Mouse (Mus musculus) stomach, postnatal 0 days (tissue): Measurements from ENCODE around the gene Slc11a1. TPM values are rescaled to one million over a fixed set of nuclear protein-coding genes. Genes with fewer than 3 reads are reported as not detected.

Source experiments
- ATAC-seq: fragments of 200-750 bp; cut with Nextera tagmentation; 2 replicates; pipeline ENCODE4 v1.8.0; 2017; ENCODE audit not compliant: low FRiP score, low TSS enrichment
- DNase-seq: peaks from one replicate; pipeline ENCODE4 v3.0.0-alpha.2; 2016; ENCODE audit warnings: low spot score
- H3K27ac ChIP-seq: fragments of 300-500 bp; sonication (generic); replicated peaks from 2 replicates; pipeline ENCODE4 v1.5.1; 2014; ENCODE audit warnings: mild to moderate bottlenecking, control low read depth
- H3K27me3 ChIP-seq: fragments of 300-500 bp; sonication (generic); 2 replicates; pipeline ENCODE4 v1.6.1; 2014; ENCODE audit warnings: low read length; ENCODE audit not compliant: control insufficient read depth, insufficient read depth
- H3K36me3 ChIP-seq: fragments of 300-500 bp; sonication (generic); 2 replicates; pipeline ENCODE4 v1.6.1; 2014; ENCODE audit warnings: low read length, mixed read lengths; ENCODE audit not compliant: control insufficient read depth, insufficient read depth
- H3K4me1 ChIP-seq: fragments of 300-500 bp; sonication (generic); replicated peaks from 2 replicates; pipeline ENCODE4 v1.6.1; 2014; ENCODE audit warnings: antibody characterized with exemption; ENCODE audit not compliant: control insufficient read depth, insufficient read depth
- H3K4me2 ChIP-seq: fragments of 300-500 bp; sonication (generic); replicated peaks from 2 replicates; pipeline ENCODE4 v1.6.1; 2014; ENCODE audit warnings: low read depth, mild to moderate bottlenecking, control low read depth, moderate library complexity
- H3K4me3 ChIP-seq: fragments of 300-500 bp; sonication (generic); 2 replicates; pipeline ENCODE4 v1.5.1; 2014; ENCODE audit warnings: low read depth, low read length, control low read depth
- H3K9ac ChIP-seq: fragments of 300-500 bp; sonication (generic); 2 replicates; pipeline ENCODE4 v1.6.1; 2014; ENCODE audit warnings: mild to moderate bottlenecking, low read length, control low read depth, mixed read lengths
- H3K9me3 ChIP-seq: fragments of 300-500 bp; sonication (generic); 2 replicates; pipeline ENCODE4 v1.6.1; 2016; ENCODE audit warnings: low read length; ENCODE audit not compliant: control insufficient read depth
- CTCF ChIP-seq: IDR thresholded peaks from 2 replicates; pipeline ENCODE4 v1.5.1; 2016; ENCODE audit warnings: antibody characterized with exemption, low read depth, mild to moderate bottlenecking, moderate library complexity
- EP300 ChIP-seq: optimal IDR thresholded peaks from 2 replicates; pipeline ENCODE3; 2016; ENCODE audit warnings: antibody characterized with exemption
- WGBS: fragments of 180-500 bp; shearing (Covaris S2); extraction: QIAGEN DNeasy Blood & Tissue Kit; methylation state at CpG from one replicate; pipeline ENCODE4 v1.1.7; 2014; 5-methylcytosine and 5-hydroxymethylcytosine counted together
- polyA plus RNA-seq: library from polyadenylated mRNA; unstranded; fragments of >200 nt; fragmentation: Nextera tagmentation; extraction: Ambion mirVana; gene quantifications from 2 replicates; pipeline ENCODE4 v1.2.1, GENCODE M21; 2015

The Slc11a1 gene
- polyA plus RNA-seq, 1 experiment from 2014 or later: 3.8 TPM

DNA sequence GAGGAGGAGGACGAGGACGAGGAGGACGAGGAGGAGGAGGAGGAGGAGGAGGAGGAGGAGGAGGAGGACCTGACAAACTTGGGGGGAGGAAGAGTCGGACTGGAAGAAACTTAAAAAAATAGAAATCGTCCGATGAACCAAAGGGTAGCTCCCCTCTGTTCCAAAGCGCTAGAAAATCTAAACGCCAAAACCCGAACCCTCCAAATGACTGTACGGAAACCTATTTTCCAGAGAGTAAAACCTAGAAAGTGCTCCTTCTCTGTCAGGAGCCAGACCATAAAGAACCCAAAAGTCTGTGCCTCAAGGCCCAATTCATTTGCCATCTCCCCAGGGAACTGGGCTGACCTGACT, 11.3 kb downstream of the Slc11a1 start:
- Histone ChIP-seq H3K4me2 (peak overlapping the region; percentile 66), H3K27me3 (no peaks in the 10 kb centered on the region), H3K4me3 (peak overlapping the region; percentile 51), H3K36me3 (no peaks in the 10 kb centered on the region), H3K9ac (peak overlapping the region; percentile 76), H3K4me1 (peaks cover 3% of the 10 kb centered on the region; the same call in 1 of the 2 replicates), H3K9me3 (no peaks in the 10 kb centered on the region), H3K27ac (peak overlapping the region; percentile 99)
- ATAC-seq: no peak
- TF ChIP-seq CTCF: no peak
- no peak for DNase-seq
- 44% methylated on average over 7 of the region's 10 CpGs for WGBS

DNA sequence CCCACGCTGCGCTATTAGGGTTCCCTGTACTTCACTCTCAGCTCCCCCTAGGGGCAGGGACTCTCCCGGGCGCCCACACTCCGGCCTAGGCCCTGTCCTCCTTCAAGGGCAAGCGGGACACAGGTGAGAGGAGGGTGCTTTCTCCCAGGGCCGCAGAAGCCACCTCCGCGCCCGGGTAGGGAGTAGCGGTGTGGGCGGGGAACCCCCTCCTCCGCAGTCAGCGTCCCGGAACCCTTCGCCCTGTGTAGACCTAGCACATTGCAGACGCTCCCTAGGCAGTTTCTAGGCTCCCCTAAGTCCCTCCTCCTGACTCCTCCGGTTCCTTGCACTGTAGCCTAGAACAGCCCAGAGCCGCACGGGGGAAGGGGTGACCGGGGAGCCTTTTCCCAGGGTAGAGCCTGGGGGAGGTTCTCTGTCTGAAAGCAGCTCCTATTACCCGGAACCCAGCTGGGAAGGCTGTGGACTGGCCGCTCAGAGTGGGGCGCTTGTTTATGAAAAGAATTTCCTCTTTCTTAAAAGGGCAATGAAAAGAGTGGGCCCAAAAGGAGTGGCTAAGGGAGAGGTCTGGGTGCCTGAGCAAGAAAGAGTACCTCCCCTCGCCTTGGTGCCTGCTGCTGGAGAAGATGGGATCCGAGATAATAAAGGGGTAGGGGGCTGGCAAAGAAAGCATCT, 11.9 kb downstream of the Slc11a1 start:
- Histone ChIP-seq H3K4me1 (peaks cover 3% of the 10 kb centered on the region; the same call in 1 of the 2 replicates), H3K4me2 (peak overlapping the region; percentile 66), H3K4me3 (peak overlapping the region; percentile 51), H3K36me3 (no peaks in the 10 kb centered on the region), H3K9ac (peak overlapping the region; percentile 76), H3K9me3 (no peaks in the 10 kb centered on the region), H3K27ac (peak overlapping the region; percentile 99), H3K27me3 (no peaks in the 10 kb centered on the region)
- WGBS: 0% methylated on average over 26 of the region's 26 CpGs
- TF ChIP-seq EP300 (peak; percentile 81), CTCF (peak; percentile 71)
- DNase-seq (peak; percentile 97), ATAC-seq (peak; percentile 90)

DNA sequence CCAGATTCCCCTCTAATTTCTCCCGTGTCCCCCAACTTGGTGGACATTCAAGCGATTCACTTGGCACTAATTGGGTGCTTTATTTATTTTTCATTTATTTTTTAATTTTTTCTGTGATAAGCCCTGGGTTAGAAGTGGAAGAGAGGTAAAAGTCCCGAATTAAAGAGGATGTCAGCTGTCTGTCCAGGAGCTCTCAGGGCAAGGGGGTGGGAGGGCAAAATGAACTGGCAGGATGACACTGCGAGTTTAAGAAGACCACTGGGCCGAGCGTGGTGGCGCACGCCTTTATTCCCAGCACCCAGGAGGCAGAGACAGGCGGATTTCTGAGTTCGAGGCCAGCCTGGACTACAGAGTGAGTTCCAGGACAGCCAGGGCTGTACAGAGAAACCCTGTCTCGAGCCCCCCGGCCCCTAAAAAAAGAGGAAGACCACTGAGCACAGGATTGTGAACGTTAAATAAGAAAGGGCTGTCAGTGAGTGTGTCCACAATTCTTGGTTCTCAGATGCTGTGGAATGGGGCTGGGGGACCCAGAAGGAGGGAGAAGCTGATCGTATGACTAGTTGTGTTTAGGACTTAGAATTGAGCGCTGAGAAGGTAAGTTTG, 12.5 kb downstream of the Slc11a1 start:
- peak overlapping the region; percentile 51 for H3K4me3 ChIP-seq
- H3K36me3 ChIP-seq: no peaks in the 10 kb centered on the region
- H3K9ac ChIP-seq: no peak overlapping the region
- TF ChIP-seq EP300 (no peak), CTCF (no peak)
- peak overlapping the region; percentile 66 for H3K4me2 ChIP-seq
- peaks cover 3% of the 10 kb centered on the region for H3K4me1 ChIP-seq
- 44% methylated on average over 15 of the region's 15 CpGs for WGBS
- ATAC-seq (no peak), DNase-seq (no peak)
- H3K27ac ChIP-seq: peak overlapping the region; percentile 99
- H3K27me3 ChIP-seq: no peaks in the 10 kb centered on the region
- no peaks in the 10 kb centered on the region for H3K9me3 ChIP-seq

DNA sequence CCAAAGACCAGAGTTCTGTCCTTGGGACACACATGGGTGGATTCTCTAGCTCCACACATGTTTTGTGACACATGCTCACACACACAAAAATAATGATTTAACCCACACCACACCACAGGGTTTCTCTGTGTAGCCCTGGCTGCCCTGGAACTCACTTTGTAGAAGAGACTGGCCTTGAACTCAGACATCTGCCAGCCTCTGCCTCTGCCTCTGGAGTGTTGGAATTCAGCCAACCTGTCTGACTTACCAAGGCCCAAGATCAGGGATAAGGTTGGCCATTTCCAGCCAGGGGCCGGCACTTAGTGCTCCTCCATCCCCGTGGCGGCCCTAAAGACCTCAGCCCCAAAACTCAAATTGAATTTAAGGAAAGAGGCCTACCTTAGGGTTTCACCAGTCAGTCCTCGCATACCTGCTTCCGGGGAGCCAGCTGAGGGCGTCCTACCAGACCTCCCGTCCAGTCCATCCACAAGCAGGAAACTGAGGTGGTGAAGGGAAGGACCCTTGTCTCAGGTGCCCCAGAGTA, 13.5 kb downstream of the Slc11a1 start:
- no peak for DNase-seq
- Histone ChIP-seq H3K4me1 (peaks cover 3% of the 10 kb centered on the region), H3K9ac (no peak overlapping the region), H3K4me2 (no peak overlapping the region), H3K4me3 (no peak overlapping the region), H3K9me3 (no peaks in the 10 kb centered on the region), H3K27ac (no peak overlapping the region), H3K27me3 (no peaks in the 10 kb centered on the region), H3K36me3 (no peaks in the 10 kb centered on the region)
- 83% methylated on average over 7 of the region's 7 CpGs for WGBS
- no peak for TF ChIP-seq EP300
- no peak for TF ChIP-seq CTCF
- no peak for ATAC-seq

DNA sequence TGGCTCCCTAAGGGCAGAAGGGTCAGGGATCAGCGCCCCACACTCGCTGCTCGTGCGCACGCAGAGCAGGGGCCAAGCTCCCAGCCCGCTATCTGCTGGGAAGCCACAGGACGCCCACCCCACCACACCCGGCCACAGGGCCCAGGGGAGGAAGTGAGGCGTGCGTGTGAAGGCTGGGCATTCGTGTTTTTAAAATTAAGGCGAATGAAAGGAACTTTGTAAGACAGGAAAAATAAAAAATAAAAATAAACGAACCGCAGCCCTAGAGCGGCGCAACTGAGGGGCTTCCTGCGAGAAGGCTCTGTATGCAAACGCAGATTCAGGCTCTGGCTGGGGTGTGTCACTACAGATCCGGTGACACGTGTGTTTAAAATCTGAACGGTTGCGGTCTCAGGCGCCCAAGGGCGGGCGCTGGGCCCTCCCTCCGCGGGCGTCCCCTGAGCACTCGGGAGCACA, 14.9 kb downstream of the Slc11a1 start:
- Histone ChIP-seq H3K4me2 (peak overlapping the region; percentile 96), H3K9ac (peak overlapping the region; percentile 54), H3K27ac (peak overlapping the region; percentile 100), H3K4me1 (peaks cover 3% of the 10 kb centered on the region), H3K27me3 (no peaks in the 10 kb centered on the region), H3K9me3 (no peaks in the 10 kb centered on the region), H3K4me3 (peak overlapping the region; percentile 91; the same call in 1 of the 2 replicates), H3K36me3 (peaks cover 9% of the 10 kb centered on the region)
- 7% methylated on average over 29 of the region's 29 CpGs for WGBS
- TF ChIP-seq CTCF (no peak), EP300 (no peak)
- DNase-seq (no peak), ATAC-seq (no peak)
